In genomic region chr11:56309549-56309948, GRCm38 (mm10) we compare ENCODE assay signal across 21 mouse cellular contexts.
A peak's percentile ranks its signal among the peaks of the same experiment; 100 is the strongest.
DNase-seq lines count a peak whose midpoint lies in the region; TF ChIP-seq lines count a peak whose summit lies in the region.
"Had no signal": no experiment of that assay in that cellular context is flagged by ENCODE, and none has a peak within 500 bp of the region (broad histone marks: within the 10 kb centered on the region; RNA-seq: fewer than 3 reads in every experiment).

No protein-coding gene starts in this region.

- TF ChIP-seq RAD21 in MEL (IDR thresholded peaks at IDR 0.05; ENCODE audit: low read depth, low read length) = no peak

- no peaks in the 10 kb centered on the region for H3K36me3 ChIP-seq in MEL (ENCODE audit: control insufficient read depth in 1 of 2, insufficient read depth in 2 of 2, low read length in 2 of 2)
- H3K36me3 ChIP-seq: embryonic facial prominence, embryonic 13.5 days; embryonic facial prominence, embryonic 15.5 days; forebrain, embryonic 15.5 days; G1E had no signal

- H3K4me3 ChIP-seq in MEL (ENCODE audit: control insufficient read depth in 1 of 2, insufficient read depth in 1 of 2, low read depth in 2 of 2, low read length in 2 of 2) = no peak overlapping the region
- H3K4me3 ChIP-seq: embryonic facial prominence, embryonic 13.5 days; embryonic facial prominence, embryonic 15.5 days; forebrain, embryonic 13.5 days; forebrain, embryonic 15.5 days had no signal

- no peaks in the 10 kb centered on the region for H3K9me3 ChIP-seq in MEL (replicated peaks; ENCODE audit: insufficient read depth, low read length)
- H3K9me3 ChIP-seq: embryonic facial prominence, embryonic 13.5 days; embryonic facial prominence, embryonic 15.5 days; forebrain, embryonic 13.5 days; forebrain, embryonic 15.5 days had no signal

- peak in 1 of 2 experiments; percentile 44; a peak in 1 of 4 replicates for TF ChIP-seq EP300 in MEL (IDR thresholded peaks at IDR 0.05; ENCODE audit: low read depth in 1 of 2, low read length in 2 of 2)

- peak; percentile 21 for DNase-seq in adrenal gland, adult 2 months
- DNase-seq in adrenal gland, adult 8-10 months = no peak
- DNase-seq in 3T3-L1 (ENCODE audit: low read depth, low spot score) (peak; percentile 25), MEL (ENCODE audit: low read depth, low spot score) (no peak)
- no peak for DNase-seq in kidney, postnatal 10 days
- no peak for DNase-seq in lung, adult 18-20 months
- DNase-seq: B cell, adult 2 months; cerebellum, adult 11 months; cerebellum, adult 18-20 months; cerebellum, adult 8-10 months; cerebellum, adult 9-11 months; cerebellum, postnatal 14 days; cerebellum, postnatal 36 days; embryo, embryonic 11 days; forebrain, postnatal 0 days had no signal

- no peaks in the 10 kb centered on the region for H3K27me3 ChIP-seq in MEL (ENCODE audit: control insufficient read depth in 1 of 2, insufficient read depth in 2 of 2, low read length in 2 of 2)
- H3K27me3 ChIP-seq: CH12.LX; embryonic facial prominence, embryonic 13.5 days; embryonic facial prominence, embryonic 15.5 days; forebrain, embryonic 13.5 days; forebrain, embryonic 15.5 days had no signal

- TF ChIP-seq POLR2A in MEL (IDR thresholded peaks at IDR 0.05; ENCODE audit: control insufficient read depth in 1 of 2, insufficient read depth in 1 of 2, low read depth in 1 of 2, low read length in 2 of 2, poor library complexity in 1 of 2) = no peak

- no peak for TF ChIP-seq CTCF in MEL (IDR thresholded peaks at IDR 0.05 in 2 of 3, conservative IDR thresholded peaks at IDR 0.05 in 1 of 3; ENCODE audit: control insufficient read depth in 1 of 3, insufficient read depth in 1 of 3, low read depth in 2 of 3, low read length in 3 of 3, poor library complexity in 1 of 3, severe bottlenecking in 1 of 3)

- H3K79me2 ChIP-seq in MEL (ENCODE audit: control insufficient read depth, insufficient read depth, low read length, poor library complexity) = no peaks in the 10 kb centered on the region

- H3K27ac ChIP-seq in MEL (ENCODE audit: control insufficient read depth, low read depth, low read length) = no peak overlapping the region
- H3K27ac ChIP-seq: embryonic facial prominence, embryonic 13.5 days; embryonic facial prominence, embryonic 15.5 days; forebrain, embryonic 13.5 days; forebrain, embryonic 15.5 days had no signal

- H3K4me1 ChIP-seq in MEL (ENCODE audit: control insufficient read depth in 1 of 2, insufficient read depth in 2 of 2, low read length in 2 of 2) = no peaks in the 10 kb centered on the region
- H3K4me1 ChIP-seq: embryonic facial prominence, embryonic 13.5 days; embryonic facial prominence, embryonic 15.5 days; forebrain, embryonic 13.5 days; forebrain, embryonic 15.5 days had no signal

- no peak overlapping the region for H3K9ac ChIP-seq in MEL (ENCODE audit: control insufficient read depth, low read depth, low read length, poor library complexity, severe bottlenecking)
- H3K9ac ChIP-seq: embryonic facial prominence, embryonic 13.5 days; embryonic facial prominence, embryonic 15.5 days; forebrain, embryonic 13.5 days; forebrain, embryonic 15.5 days; forebrain, postnatal 0 days had no signal

TF ChIP-seq in MEL, 35 proteins besides CTCF, POLR2A, EP300 and RAD21:
- TF ChIP-seq ZC3H11A (IDR thresholded peaks at IDR 0.05; ENCODE audit: low read depth, low read length) (no peak), TCF12 (IDR thresholded peaks at IDR 0.05; ENCODE audit: low read depth, low read length) (peak; percentile 51; the same call in 1 of the 2 replicates), HCFC1 (IDR thresholded peaks at IDR 0.05; ENCODE audit: low read depth, low read length) (no peak)

Comparison
In these comparisons a context has a peak if more than half of its experiments do, and no peak if none do; other contexts are left out.
1. DNase-seq: peak in adrenal gland, adult 2 months (single experiment) and 3T3-L1 (single experiment); none in adrenal gland, adult 8-10 months (single experiment), MEL (single experiment), kidney, postnatal 10 days (single experiment) and lung, adult 18-20 months (0 of 2).